Mouse (Mus musculus) mesoderm, embryonic 11.5 days (tissue): ENCODE results near the gene Sstr3.

Experiments
- DNase-seq: peaks from one replicate; pipeline ENCODE4 v3.0.0-alpha.2; 2012; ENCODE audit warnings: low read depth, low spot score

The Sstr3 gene

DNA sequence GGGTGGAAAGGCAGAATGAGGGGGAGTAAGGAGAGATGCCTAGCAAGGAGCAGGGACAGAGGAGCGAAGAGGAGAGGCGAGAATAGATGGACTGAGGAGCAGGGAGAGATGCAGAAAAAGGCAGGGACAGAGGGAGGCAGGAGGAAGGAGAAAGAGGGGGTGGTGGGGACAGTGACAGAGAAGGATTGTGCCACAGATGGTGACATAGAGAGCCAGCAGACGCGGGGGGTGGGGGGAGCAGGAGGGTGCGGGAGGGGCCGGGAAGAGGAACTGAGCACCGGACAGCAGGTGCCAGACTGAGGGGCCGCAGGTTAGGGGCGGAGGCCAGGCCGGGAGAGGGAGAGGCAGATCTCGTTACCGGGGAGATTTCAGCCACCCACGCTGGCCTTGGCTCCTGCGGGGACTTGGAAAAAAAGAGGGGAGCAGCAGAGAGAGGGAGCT, at the start of gene Sstr3:
Gene Sstr3 (minus strand): TSS at position 125 of the 441 bp plus-strand sequence.
- DNase-seq: no peak

DNA sequence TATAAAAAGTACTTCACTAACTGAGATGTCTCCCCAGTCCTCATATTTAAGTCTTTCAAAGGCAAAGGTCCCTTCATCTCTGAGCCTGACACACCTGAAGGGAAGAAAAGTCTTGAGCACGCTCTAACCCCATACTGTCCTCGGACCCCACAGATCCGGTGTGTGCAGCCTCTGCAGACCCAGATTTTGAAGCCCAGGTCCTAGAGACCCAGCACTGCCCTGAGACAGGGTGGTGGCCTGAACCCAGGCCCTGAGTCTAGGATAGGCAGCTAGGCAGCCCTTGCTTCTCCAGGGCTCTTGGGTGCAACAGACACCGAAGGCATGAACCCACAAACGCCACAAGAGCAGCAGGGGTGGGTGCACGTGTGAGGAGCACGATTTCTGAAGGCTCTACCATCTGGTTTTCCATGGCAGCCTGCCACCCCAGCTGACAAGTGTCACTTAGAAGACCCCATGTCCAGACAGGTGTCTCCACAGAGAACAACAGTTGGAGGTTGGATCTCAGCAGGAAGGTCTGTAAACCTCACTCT, 49.5 kb upstream of the Sstr3 start:
- no peak for DNase-seq

DNA sequence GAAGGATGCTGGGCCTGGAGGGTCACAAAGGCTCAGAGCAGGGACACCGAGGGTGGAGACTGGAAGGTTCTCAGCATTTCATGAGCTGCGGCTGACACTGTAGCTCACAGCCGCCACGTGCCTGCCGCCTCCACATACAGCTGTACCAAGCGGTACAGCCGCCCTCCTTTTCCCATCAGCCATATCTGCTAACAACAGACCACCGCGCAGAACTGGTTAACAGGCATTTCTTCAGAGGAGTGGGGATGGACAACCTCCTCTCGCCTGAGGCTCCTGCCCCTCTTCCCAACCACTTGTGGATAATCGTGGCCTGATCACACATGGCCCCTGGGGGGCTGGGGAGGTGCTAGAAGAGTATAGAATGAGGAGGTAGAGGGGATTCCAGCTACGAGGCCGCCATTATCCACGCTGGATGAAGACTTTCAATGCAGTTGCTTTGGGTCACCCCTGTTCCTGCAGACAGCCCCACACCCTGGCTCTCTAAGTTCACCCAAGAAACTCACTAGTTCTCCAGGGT, 48.0 kb upstream of the Sstr3 start:
- no peak for DNase-seq

DNA sequence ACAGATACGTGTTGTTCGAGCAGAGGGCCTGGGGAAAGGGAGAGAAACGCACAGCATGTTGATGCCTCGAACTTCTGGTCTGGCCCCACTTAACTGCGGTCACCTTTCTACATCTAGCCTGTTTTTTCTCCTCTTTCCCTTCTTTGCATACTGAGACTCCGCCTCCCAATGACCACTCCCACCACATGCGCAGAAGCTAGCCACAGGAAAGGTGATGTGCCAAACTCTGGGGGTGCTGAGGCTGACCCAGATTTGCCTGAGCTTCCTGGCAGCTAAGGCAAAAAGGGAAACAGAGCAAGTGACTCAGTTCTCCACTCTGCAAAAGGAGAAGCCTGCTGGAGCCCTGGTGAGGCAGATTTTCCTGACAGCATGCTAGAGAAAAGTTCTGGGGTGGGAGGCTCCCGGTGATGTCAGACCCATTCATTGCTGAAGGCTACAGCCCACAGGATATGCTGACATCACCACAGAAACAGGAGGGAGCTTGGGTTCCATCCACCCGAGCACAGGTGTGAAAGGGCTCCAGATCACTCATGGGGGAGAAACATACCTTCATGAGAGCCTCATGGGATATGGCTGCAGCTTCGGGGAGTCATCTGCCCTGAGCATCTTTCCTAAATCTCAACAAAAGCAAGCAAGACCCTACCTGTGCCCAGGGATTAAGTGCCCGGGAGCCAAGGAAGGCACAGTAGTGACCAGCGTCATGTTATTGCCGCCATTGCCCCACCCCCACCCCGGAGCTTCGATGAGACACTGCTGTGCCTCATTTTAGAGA, 47.4 kb upstream of the Sstr3 start:
- DNase-seq: no peak

DNA sequence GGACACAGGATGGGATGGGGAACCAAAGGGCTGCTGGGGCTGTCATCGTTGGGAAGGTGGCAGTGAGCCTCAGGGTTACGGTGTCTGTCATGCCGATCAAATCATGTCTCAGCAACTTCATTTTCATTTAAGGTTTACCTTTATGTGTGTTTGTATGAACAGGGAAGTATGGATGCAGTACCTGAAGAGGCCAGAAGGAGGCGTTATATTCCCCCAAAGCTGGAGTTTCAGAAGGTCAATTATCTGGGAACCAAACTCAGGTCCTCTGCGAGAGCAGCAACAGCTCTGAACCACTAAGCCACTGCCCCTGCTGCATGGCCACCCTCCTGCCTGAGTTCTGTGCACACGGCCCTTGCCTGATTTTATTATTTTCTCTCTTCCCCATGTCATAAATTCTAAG, 46.3 kb upstream of the Sstr3 start:
- no peak for DNase-seq

DNA sequence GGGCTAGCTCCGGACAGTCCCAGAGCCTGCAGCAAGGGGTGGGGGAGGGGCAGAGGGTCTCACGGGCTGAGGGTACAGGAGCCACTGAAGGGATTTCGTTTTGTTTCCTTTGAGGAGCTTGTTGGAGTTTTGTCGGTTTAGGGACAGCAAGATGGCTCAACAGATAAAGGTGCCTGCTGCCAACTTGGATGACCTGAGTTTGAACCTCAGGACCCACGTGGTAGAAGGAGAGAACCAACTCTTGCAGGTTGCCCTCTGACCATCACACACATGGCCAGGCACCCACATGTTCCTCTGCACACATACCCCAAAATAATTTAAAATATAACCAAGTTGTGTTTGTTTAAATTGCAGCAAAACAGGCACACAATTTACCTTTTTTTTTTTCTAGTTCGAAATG, 45.5 kb upstream of the Sstr3 start:
- no peak for DNase-seq

DNA sequence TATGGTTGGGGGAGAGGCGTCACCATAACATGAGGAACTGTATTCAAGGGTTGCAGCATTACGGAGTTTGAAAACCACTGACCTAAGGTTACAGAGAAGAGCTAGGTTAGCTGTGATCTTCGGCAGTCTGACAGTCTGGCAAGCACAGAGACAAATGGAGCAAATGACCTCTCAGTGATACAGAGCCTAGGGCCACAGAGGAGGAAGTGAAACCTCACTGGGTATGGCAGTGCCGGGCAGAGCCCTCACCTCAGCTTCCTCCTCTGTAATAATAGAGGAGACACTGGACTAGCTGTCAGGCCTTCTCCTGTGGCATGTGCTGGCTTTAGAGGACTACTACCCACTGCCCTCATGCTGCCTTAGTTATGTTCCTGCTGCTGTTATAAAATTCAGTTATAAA, 44.4 kb upstream of the Sstr3 start:
- no peak for DNase-seq

DNA sequence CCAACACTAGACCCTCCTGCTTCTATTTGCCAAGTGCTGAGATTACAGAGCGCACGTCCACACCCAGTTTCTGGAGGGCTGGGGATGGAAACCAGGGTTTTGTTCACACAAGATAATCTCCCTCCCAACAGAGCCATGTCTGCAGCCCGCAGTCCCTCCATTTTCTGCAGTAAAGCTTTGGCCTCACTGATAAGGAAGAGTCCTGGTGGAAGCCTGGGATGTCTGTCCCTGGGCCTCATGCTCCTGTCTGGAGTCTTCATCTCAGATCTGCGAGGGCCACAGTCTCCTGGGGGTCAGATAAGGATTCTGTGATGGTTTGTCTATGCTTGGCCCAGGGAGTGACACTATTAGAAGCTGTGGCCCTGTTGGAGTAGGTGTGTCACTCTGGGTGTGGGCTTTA, 43.6 kb upstream of the Sstr3 start:
- DNase-seq: no peak

DNA sequence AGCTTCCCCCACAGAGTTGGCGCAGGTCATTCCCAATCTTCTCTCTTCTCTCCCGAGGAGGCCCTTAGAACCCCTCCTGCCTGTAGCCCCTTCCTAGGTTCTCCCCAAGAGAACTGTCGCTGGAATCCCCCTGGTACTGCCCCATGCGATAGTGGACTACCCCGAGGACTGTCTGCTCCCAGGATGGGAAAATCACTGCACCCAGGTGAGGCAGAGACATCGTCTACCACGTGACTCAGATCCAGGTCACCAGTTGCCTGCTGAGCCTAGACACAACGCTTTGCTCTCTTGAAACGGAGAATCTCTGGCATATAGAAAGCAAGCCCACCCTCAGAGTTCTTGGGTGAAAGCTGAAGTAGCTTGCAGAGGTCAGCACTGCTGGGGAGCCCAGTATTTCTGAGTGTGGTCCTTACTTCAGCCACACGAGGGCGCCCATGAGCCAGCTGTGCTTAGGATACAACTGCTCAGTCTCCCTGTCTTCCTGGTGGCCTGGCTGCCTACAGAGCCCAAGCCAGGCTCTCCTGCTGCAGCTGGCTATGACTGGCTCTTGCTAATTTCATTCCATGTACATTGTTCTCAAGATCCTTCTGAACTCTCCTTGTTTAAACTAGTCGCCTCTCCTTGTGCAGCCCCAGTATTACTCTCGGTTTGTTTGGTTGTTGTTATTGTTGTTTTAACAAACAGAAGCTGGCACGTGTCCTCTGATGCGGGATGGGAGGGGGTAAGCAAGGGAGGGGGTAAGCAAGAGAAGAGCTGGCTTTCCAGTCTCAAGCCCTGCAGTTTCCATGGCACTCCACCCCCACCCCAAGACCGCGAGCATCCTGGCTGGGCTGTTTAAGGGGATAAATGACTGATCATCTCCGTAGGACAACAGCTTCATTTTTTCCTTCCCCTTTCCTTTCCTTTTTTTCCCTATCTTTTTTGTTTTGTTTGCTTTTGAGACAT, 42.8 kb upstream of the Sstr3 start:
- DNase-seq: peak; percentile 82

DNA sequence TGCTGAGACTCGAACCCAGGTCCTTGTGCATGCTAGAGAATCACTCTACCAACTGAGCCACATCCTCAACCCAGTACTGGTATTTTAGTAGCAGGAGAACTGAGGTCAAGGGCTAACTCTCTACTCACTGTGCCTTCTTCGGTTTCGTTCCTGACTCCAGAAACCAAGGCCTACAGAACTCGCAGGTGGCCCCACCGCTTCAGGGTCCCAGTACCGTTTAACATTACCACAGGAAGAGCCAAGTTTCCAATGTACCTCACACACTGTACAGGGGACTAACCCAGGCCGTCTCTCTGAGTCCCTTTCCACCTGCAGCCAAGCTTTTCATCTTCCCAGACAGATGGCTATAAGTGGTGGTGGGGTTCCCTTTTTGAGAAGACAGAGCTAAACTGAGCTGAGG, 40.9 kb upstream of the Sstr3 start:
- DNase-seq: no peak

DNA sequence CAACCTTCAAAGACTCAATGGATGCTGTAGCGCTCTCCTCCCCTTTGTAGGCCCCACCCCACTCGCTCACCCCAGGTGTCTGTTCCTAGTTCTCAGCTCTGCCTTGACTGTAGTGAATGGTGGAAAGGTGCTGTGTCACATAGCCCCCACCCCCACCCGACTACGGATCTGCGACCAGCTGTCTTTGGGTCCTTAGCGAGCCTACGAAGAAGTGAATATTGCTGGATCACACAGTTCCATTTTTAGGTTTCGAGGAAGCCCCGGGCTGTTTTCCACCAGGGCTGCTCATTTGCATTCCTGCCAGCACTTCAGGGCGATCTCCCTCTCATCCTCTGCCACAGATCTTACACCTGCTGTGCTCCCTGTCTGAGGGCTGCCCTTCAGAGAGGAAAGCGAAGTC, 38.9 kb upstream of the Sstr3 start:
- DNase-seq: no peak

DNA sequence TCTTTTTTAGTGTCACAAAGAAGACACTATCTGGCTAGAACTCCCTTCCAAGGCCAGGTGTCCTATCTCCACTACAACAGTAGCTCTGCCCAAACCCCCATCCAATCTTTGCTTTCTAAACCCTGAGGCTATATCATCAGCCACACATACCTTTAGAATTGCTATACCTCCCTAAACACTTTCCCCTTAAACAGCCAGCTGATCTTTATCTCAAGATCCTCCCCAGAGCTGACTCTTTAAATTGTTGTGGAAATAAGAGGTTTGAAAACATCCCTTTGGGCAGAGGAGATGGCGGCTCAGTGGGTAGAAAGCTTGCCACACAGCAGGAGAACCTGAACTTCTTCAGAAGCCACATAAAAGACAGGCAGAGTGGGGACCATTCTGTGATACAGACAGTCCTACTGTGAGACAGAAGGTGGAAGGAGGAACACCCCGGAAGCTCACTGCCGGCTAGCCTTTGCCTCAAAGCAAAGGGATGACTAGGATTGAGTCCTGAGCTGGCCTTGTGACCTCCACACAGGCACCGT, 31.9 kb upstream of the Sstr3 start:
- DNase-seq: no peak

DNA sequence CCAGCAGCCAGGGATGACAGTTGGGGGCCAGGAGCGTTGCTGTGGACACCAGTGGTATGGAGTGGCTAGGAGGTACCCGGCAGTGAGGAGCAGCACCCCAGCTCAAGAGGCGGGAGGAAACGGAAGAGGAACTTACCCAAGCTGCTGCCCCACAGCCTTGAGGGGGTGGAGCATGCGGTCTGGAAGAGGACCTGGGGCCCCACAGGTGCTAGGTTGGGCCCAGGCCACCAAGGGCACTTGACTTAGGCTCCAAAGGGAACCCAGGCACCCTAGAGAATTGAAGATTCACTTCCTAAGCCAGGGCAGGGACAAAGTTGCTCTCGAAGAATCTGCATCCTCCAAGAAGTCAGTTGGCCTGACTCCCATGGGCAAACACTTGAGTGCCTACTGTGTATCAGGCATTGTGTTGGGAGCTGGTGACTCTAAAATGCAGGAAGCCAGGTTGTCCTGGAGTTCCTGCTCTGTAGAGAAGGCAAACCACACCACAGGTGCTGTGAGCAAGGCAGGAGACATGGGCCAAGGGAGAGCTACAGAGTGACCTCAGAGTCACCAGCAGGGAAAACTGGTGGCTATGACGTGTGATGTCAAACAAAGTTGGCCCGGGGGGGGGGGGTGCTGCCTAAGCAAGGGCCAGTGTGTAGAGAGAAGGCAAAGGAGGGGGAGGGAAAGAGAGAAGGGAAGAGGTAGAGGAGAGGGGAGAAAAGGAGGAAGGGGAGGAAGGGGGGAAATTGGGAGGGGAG, 28.3 kb upstream of the Sstr3 start, which contains the start of gene Rac2:
Gene Rac2 (minus strand): TSS at position 126 of the 740 bp plus-strand sequence.
- DNase-seq: no peak

DNA sequence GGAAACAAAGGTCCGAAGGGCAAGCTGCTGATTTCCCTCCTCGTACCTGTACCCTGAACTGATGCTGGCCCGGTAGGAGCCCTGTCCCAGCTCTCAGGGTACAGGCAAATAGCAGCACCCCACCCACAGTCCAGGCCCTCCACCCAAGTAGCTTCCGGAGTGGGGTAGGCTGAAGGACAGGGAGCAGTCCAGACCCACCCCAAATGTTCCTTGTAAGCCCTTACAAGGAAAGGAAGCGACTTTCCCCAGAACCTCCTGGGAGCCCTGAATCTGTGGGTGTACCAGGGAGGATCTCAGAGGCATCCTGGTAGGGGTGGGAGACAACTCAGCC, 27.8 kb upstream of the Sstr3 start:
- DNase-seq: no peak

DNA sequence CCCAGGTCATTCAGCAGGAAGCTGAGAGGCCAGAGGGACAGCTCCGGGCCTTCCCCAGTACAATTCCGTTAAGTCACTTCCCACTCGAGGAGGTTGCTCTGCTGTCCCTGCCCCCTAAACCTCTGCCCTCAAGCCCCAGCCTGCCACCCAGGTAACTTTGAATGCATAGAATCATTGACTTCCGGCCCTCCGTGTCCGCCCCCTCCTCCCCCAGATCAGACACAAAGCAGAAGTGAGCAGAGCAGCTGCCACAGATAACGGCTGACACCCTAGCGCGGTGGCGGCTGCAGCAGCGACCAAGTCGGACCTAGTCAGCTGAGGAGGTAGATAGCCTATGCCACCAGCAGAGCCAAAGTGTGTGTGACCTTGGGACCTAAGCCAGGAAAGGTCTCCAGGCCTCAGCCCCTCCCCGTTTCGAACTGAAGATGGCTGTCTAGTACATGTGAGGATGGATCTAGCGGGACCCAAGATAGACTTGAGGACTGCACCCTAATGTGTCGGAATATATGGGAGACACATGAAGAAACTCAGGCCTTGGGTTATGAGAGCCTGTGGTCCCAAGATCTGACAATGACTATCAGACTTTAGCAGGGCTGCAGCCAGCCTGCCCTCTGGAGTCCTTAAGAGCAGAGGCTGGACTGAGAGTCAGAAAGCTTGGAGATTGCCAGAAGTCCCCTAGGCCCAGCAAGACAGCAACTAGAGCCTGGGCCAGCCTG, 27.2 kb upstream of the Sstr3 start:
- no peak for DNase-seq

DNA sequence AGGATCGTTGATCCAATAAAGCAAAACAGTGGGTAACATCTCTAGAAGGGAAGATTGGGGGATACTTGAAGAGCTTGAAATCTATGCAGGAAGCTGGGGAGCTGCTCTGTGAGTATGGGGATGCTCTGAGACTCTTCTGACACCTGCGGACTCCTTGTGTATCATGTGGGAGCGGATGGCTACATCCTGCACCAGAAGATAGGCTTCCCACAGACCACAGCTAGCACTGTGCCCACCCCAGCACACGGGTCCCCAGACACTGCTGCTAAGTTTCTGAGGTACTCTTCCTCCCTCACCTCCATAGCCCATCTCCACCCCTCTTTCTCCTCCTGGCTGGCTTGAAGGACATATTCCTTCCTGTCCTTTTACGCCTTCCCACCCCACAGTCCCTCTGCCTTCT, 25.7 kb upstream of the Sstr3 start:
- no peak for DNase-seq

DNA sequence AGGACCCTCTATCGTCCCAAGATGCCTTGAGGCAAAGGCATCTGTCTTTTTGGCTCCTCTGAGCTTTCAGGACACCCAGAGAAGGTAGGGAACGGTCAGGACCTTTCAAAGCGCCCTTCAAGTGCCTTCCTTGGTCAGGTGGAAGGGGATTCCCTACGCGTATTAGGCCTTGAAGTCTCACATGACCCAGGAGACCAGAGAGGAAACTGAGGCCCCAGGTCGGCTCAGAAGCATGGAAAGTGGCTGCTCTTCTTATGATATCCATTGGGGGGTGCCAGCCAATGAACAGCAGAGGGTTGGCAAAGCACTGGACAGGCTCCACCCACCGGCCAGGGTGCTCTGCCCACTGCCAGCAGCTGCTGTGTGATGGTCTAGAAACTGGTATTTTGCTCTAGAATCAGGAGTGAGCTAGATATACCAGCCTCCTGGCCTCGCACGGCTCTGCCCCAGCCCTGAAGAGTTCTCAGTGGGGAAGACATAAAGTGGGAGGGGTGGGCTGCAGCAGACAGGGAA, 23.2 kb upstream of the Sstr3 start:
- no peak for DNase-seq

DNA sequence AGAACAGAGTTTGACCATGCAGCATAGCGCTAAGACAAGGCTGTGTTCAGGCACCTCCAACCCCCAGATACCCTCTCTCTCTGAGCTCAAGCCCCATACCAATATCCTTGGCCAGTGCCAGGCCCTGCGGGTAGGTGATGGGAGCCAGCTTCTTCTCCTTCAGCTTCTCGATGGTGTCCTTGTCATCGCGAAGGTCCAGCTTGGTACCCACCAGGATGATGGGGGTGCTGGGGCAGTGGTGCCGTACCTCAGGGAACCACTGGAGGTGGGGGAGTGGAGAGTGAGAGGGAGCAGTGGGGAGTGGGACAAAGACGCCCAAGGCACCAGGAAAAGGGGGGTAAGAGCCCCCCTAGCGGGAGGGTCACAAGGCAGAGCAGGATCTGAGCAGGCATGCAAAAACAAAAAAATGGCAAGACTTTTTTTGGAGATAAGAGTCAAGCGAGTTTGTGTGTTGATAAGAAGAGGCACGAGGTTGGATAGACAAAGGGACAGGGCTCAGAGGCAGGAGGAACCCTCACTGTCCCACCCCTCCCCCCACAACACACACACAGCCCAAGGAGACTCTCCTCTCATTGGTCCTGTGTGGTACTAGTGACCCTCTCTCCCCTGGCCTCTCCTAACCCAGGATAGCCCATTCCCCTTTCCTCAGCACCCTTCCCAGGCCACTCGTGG, 20.4 kb upstream of the Sstr3 start:
- DNase-seq: no peak

DNA sequence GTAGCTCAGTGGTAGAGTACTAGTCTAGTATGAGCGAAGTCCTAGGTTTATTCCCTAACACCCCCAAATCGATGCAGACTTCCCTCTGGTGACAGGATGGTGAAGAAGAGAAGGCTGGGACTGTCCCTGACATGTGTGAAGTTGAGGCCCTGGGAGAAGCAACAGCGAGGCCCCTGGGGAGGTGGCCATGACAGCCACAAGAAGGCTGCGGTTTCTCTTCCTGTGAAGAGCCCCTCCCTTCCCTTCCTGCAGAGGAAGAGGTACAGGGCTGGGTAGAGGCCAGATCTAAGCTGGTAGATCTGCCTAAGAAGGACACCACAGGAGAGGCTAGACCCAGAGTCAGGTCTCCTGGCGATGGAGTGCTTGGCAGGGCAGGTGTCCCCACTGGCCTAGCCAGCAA, 19.5 kb upstream of the Sstr3 start:
- DNase-seq: no peak

DNA sequence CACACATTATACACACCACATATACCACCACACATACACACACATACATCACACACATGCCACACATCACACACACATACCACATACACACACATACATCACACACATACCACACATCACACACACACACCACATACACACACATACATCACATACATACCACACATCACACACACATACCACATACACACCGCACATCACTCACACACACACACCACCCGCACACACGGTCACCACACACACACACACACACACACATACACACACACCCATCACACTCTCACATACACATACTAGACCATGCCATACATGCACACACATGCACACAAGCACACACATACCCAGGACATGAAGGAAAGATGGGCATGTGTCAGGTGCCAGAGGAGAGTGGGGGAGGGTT, 18.9 kb upstream of the Sstr3 start:
- DNase-seq: no peak
